Mouse (Mus musculus): Measurements from ENCODE around the gene Dab2ip. TPM values are rescaled to one million over a fixed set of nuclear protein-coding genes. Genes with fewer than 3 reads are reported as not detected.

The Dab2ip gene
- polyA plus RNA-seq, 1 experiment from 2014 or later = 47.9 TPM

GRCm38 (mm10) chr2:35731671-35732449 lies 173.8 kb downstream of the Dab2ip start:
- H3K36me3 ChIP-seq = peaks cover 35% of the 10 kb centered on the region
- WGBS = 82% methylated on average over 18 of the region's 18 CpGs
- no peak for ATAC-seq (ENCODE audit: low FRiP score, low read depth)
- peaks cover 12% of the 10 kb centered on the region for H3K4me1 ChIP-seq
- no peaks in the 10 kb centered on the region for H3K9me3 ChIP-seq
- no peak overlapping the region for H3K4me2 ChIP-seq (replicated peaks)
- no peak overlapping the region for H3K4me3 ChIP-seq
- no peak overlapping the region for H3K9ac ChIP-seq (replicated peaks)
- no peaks in the 10 kb centered on the region for H3K27me3 ChIP-seq
- peak overlapping the region; percentile 39 for H3K27ac ChIP-seq (replicated peaks)

GRCm38 (mm10) chr2:35735001-35735400 lies 176.9 kb downstream of the Dab2ip start:
- H3K27me3 ChIP-seq = no peaks in the 10 kb centered on the region
- no peak overlapping the region for H3K27ac ChIP-seq (replicated peaks)
- no peak overlapping the region for H3K4me3 ChIP-seq
- no peak overlapping the region for H3K4me2 ChIP-seq (replicated peaks)
- no peaks in the 10 kb centered on the region for H3K9me3 ChIP-seq
- whole genome bisulfite sequencing = 95% methylated on average over 2 of the region's 2 CpGs
- H3K36me3 ChIP-seq = peaks cover 9% of the 10 kb centered on the region; the same call in 1 of the 2 replicates
- H3K9ac ChIP-seq (replicated peaks) = no peak overlapping the region
- no peak for ATAC-seq (ENCODE audit: low FRiP score, low read depth)
- H3K4me1 ChIP-seq = no peaks in the 10 kb centered on the region; the same call in 1 of the 2 replicates

GRCm38 (mm10) chr2:35736061-35736460 lies 178.0 kb downstream of the Dab2ip start:
- Histone ChIP-seq H3K4me2 (replicated peaks) (no peak overlapping the region), H3K9me3 (no peaks in the 10 kb centered on the region), H3K4me3 (no peak overlapping the region), H3K36me3 (peaks cover 4% of the 10 kb centered on the region; the same call in 1 of the 2 replicates), H3K27me3 (no peaks in the 10 kb centered on the region), H3K27ac (replicated peaks) (no peak overlapping the region), H3K4me1 (no peaks in the 10 kb centered on the region; the same call in 1 of the 2 replicates), H3K9ac (replicated peaks) (no peak overlapping the region)
- WGBS = 88% methylated on average over 2 of the region's 2 CpGs
- ATAC-seq (ENCODE audit: low FRiP score, low read depth) = no peak

GRCm38 (mm10) chr2:35737467-35738027 lies 179.5 kb downstream of the Dab2ip start:
- H3K4me3 ChIP-seq = no peak overlapping the region
- 87% methylated on average over 7 of the region's 7 CpGs for WGBS
- no peak overlapping the region for H3K9ac ChIP-seq (replicated peaks)
- no peaks in the 10 kb centered on the region for H3K36me3 ChIP-seq
- no peaks in the 10 kb centered on the region for H3K4me1 ChIP-seq
- no peak overlapping the region for H3K27ac ChIP-seq (replicated peaks)
- H3K27me3 ChIP-seq = no peaks in the 10 kb centered on the region
- ATAC-seq (ENCODE audit: low FRiP score, low read depth) = no peak
- no peaks in the 10 kb centered on the region for H3K9me3 ChIP-seq
- H3K4me2 ChIP-seq (replicated peaks) = no peak overlapping the region

- no peaks in the 10 kb centered on the region for H3K4me1 ChIP-seq
- no peak for ATAC-seq (ENCODE audit: low FRiP score, low read depth)
- H3K9ac ChIP-seq (replicated peaks) = no peak overlapping the region
- H3K36me3 ChIP-seq = no peaks in the 10 kb centered on the region
- no peaks in the 10 kb centered on the region for H3K9me3 ChIP-seq
- no peak overlapping the region for H3K27ac ChIP-seq (replicated peaks)
- no peak overlapping the region for H3K4me2 ChIP-seq (replicated peaks)
- 79% methylated on average over 13 of the region's 13 CpGs for WGBS
- no peaks in the 10 kb centered on the region for H3K27me3 ChIP-seq
- no peak overlapping the region for H3K4me3 ChIP-seq
These were observed 181.7 kb downstream of the Dab2ip start for GRCm38 (mm10) chr2:35739669-35740254.

GRCm38 (mm10) chr2:35745876-35746275 lies 187.8 kb downstream of the Dab2ip start:
- no peak overlapping the region for H3K4me3 ChIP-seq
- H3K9me3 ChIP-seq = no peaks in the 10 kb centered on the region
- peaks cover 19% of the 10 kb centered on the region for H3K4me1 ChIP-seq
- no peaks in the 10 kb centered on the region for H3K36me3 ChIP-seq
- no peak overlapping the region for H3K27ac ChIP-seq (replicated peaks)
- 91% methylated on average over 10 of the region's 10 CpGs for WGBS
- no peak overlapping the region for H3K9ac ChIP-seq (replicated peaks)
- no peaks in the 10 kb centered on the region for H3K27me3 ChIP-seq
- H3K4me2 ChIP-seq (replicated peaks) = no peak overlapping the region
- ATAC-seq (ENCODE audit: low FRiP score, low read depth) = no peak

GRCm38 (mm10) chr2:35746638-35747037 lies 188.6 kb downstream of the Dab2ip start:
- Histone ChIP-seq H3K4me3 (no peak overlapping the region), H3K4me1 (peaks cover 19% of the 10 kb centered on the region), H3K9ac (replicated peaks) (no peak overlapping the region), H3K27ac (replicated peaks) (no peak overlapping the region), H3K27me3 (no peaks in the 10 kb centered on the region), H3K9me3 (no peaks in the 10 kb centered on the region), H3K4me2 (replicated peaks) (no peak overlapping the region), H3K36me3 (no peaks in the 10 kb centered on the region)
- ATAC-seq (ENCODE audit: low FRiP score, low read depth) = peak; percentile 47; the same call in 1 of the 2 replicates
- WGBS = 60% methylated on average over 4 of the region's 7 CpGs

GRCm38 (mm10) chr2:35747371-35748035 lies 189.4 kb downstream of the Dab2ip start:
- H3K4me1 ChIP-seq = peaks cover 19% of the 10 kb centered on the region

GRCm38 (mm10) chr2:35750533-35751141 lies 192.6 kb downstream of the Dab2ip start:
- Histone ChIP-seq H3K27ac (replicated peaks) (no peak overlapping the region), H3K4me2 (replicated peaks) (no peak overlapping the region), H3K27me3 (no peaks in the 10 kb centered on the region), H3K9ac (replicated peaks) (no peak overlapping the region), H3K36me3 (no peaks in the 10 kb centered on the region), H3K4me1 (peaks cover 19% of the 10 kb centered on the region), H3K9me3 (no peaks in the 10 kb centered on the region), H3K4me3 (no peak overlapping the region)
- 70% methylated on average over 7 of the region's 7 CpGs for WGBS
- no peak for ATAC-seq (ENCODE audit: low FRiP score, low read depth)

More at GRCm38 (mm10) chr2:35747371-35748035, 189.4 kb downstream of the Dab2ip start:
- ATAC-seq (ENCODE audit: low FRiP score, low read depth) = no peak
- WGBS = 85% methylated on average over 12 of the region's 12 CpGs
- H3K9ac ChIP-seq (replicated peaks) = no peak overlapping the region
- no peaks in the 10 kb centered on the region for H3K27me3 ChIP-seq
- no peak overlapping the region for H3K27ac ChIP-seq (replicated peaks)
- no peak overlapping the region for H3K4me2 ChIP-seq (replicated peaks)
- no peaks in the 10 kb centered on the region for H3K36me3 ChIP-seq
- H3K4me3 ChIP-seq = no peak overlapping the region
- H3K9me3 ChIP-seq = no peaks in the 10 kb centered on the region

GRCm38 (mm10) chr2:35751781-35752505 lies 193.9 kb downstream of the Dab2ip start:
- Histone ChIP-seq H3K4me1 (peaks cover 8% of the 10 kb centered on the region), H3K9ac (replicated peaks) (no peak overlapping the region), H3K27me3 (no peaks in the 10 kb centered on the region), H3K4me3 (no peak overlapping the region), H3K4me2 (replicated peaks) (no peak overlapping the region), H3K36me3 (no peaks in the 10 kb centered on the region), H3K9me3 (no peaks in the 10 kb centered on the region), H3K27ac (replicated peaks) (no peak overlapping the region)
- 83% methylated on average over 18 of the region's 18 CpGs for WGBS
- ATAC-seq (ENCODE audit: low FRiP score, low read depth) = no peak

GRCm38 (mm10) chr2:35756467-35756866 lies 198.4 kb downstream of the Dab2ip start:
- H3K4me1 ChIP-seq = peaks cover 12% of the 10 kb centered on the region; the same call in 1 of the 2 replicates
- no peak for ATAC-seq (ENCODE audit: low FRiP score, low read depth)
- WGBS = 81% methylated on average over 7 of the region's 7 CpGs
- H3K36me3 ChIP-seq = no peaks in the 10 kb centered on the region
- H3K9me3 ChIP-seq = no peaks in the 10 kb centered on the region
- H3K4me3 ChIP-seq = no peak overlapping the region
- H3K27ac ChIP-seq (replicated peaks) = no peak overlapping the region
- H3K27me3 ChIP-seq = no peaks in the 10 kb centered on the region
- no peak overlapping the region for H3K9ac ChIP-seq (replicated peaks)
- no peak overlapping the region for H3K4me2 ChIP-seq (replicated peaks)
